Mouse (Mus musculus) myocyte (in vitro differentiated cells): ENCODE measurements around the gene Fam221a.

Experiments used
- E2F4 ChIP-seq: IDR thresholded peaks from one replicate; pipeline ENCODE4 v1.6.1; 2011; ENCODE audit warnings: mild to moderate bottlenecking, control low read depth, moderate library complexity; ENCODE audit not compliant: insufficient read depth
- MYOD1 ChIP-seq, 3 experiments: IDR thresholded peaks; one replicate each; pipeline ENCODE4 v1.6.1; 2011; ENCODE audit warnings: control low read depth in 2 of 3, low read depth in 2 of 3, mild to moderate bottlenecking in 2 of 3, moderate library complexity in 1 of 3; ENCODE audit not compliant: insufficient read length in 2 of 3, control insufficient read depth in 1 of 3
- POLR2A ChIP-seq: IDR thresholded peaks from one replicate; pipeline ENCODE4 v1.6.1; 2011; ENCODE audit warnings: low read depth, mild to moderate bottlenecking, control low read depth, moderate library complexity; ENCODE audit not compliant: insufficient read length

DNA sequence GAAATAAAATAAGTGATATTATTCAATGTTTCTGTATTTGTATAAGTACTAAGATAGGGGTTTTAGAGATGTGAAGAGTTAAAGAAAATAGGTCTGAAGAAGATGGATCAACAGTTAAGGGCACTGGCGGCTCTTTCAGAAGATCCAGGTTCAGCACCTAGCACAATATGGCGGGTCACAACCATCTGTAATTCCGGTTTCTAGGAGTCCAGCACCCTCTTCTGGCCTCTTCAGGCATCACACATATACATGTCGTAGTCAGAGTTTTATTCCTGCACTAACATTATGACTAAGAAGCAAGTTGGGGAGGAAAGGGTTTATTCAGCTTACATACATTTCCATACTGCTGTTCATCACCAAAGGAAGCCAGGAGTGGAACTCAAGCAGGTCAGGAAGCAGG lies 12.4 kb upstream of the Fam221a start:
- TF ChIP-seq POLR2A (no peak), E2F4 (no peak), MYOD1 (IDR thresholded peaks at IDR 0.05; ENCODE audit: control insufficient read depth in 1 of 3, insufficient read length in 2 of 3, low read depth in 2 of 3) (no peak)
